Mouse (Mus musculus) frontal cortex, adult 2 months (tissue): ENCODE measurements at regions not wholly inside any gene's neighbourhood (a gene's known extent, or its start where the extent isn't known, plus 50 kb on each side); places are given as distances from the start of the nearest gene placed in this dataset.

ENCODE experiments used
- DNase-seq, 2 experiments: peaks; one replicate each; pipeline ENCODE4 v3.0.0; 2022; ENCODE audit warnings: low spot score in 1 of 2; ENCODE audit errors: extremely low spot score in 1 of 2

GRCm38 (mm10) chr6:94340546-94340945 is 56.8 kb upstream of the Magi1 start:
- DNase-seq: no peak

GRCm38 (mm10) chr6:94336168-94336567 is 52.5 kb upstream of the Magi1 start:
- DNase-seq: no peak
